Mouse (Mus musculus): ENCODE measurements around the gene Optn.
A peak's percentile ranks its signal among the peaks of the same experiment; 100 is the strongest.

Optn gene

GRCm38 (mm10) chr2:5029808-5030207 lies 34.0 kb downstream of the Optn start:
- DNase-seq (ENCODE audit: low read depth, low spot score) = no peak

GRCm38 (mm10) chr2:5028047-5028446 lies 35.8 kb downstream of the Optn start:
- DNase-seq (ENCODE audit: low read depth, low spot score) = no peak

- no peak for DNase-seq (ENCODE audit: low read depth, low spot score)
These were observed 36.8 kb downstream of the Optn start for GRCm38 (mm10) chr2:5027057-5027456.

GRCm38 (mm10) chr2:5025162-5025733 lies 38.6 kb downstream of the Optn start:
- DNase-seq (ENCODE audit: low read depth, low spot score) = no peak

- no peak for DNase-seq (ENCODE audit: low read depth, low spot score)
These were observed 40.0 kb downstream of the Optn start for GRCm38 (mm10) chr2:5023699-5024399.

- DNase-seq (ENCODE audit: low read depth, low spot score) = no peak
These were observed 40.6 kb downstream of the Optn start for GRCm38 (mm10) chr2:5023275-5023674.

GRCm38 (mm10) chr2:5019708-5020107 lies 44.1 kb downstream of the Optn start:
- no peak for DNase-seq (ENCODE audit: low read depth, low spot score)

GRCm38 (mm10) chr2:5016922-5017321 lies 46.9 kb downstream of the Optn start:
- no peak for DNase-seq (ENCODE audit: low read depth, low spot score)

GRCm38 (mm10) chr2:5015527-5015926 lies 48.3 kb downstream of the Optn start:
- no peak for DNase-seq (ENCODE audit: low read depth, low spot score)

GRCm38 (mm10) chr2:5014616-5015015 lies 49.2 kb downstream of the Optn start:
- DNase-seq (ENCODE audit: low read depth, low spot score) = no peak

- peak; percentile 97 for DNase-seq (ENCODE audit: low read depth, low spot score)
These were observed 51.1 kb downstream of the Optn start, which contains the start of gene Mcm10 for GRCm38 (mm10) chr2:5012491-5013324. Mcm10 (minus strand) TSS chr2:5012791.

GRCm38 (mm10) chr2:5011898-5012490 lies 51.9 kb downstream of the Optn start:
- DNase-seq (ENCODE audit: low read depth, low spot score) = no peak

GRCm38 (mm10) chr2:5007107-5007506 lies 56.7 kb downstream of the Optn start:
- DNase-seq (ENCODE audit: low read depth, low spot score) = no peak

- DNase-seq (ENCODE audit: low read depth, low spot score) = no peak
These were observed 62.6 kb downstream of the Optn start for GRCm38 (mm10) chr2:5001266-5001665.

GRCm38 (mm10) chr2:4998905-4999304 lies 64.9 kb downstream of the Optn start:
- no peak for DNase-seq (ENCODE audit: low read depth, low spot score)

- DNase-seq (ENCODE audit: low read depth, low spot score) = no peak
These were observed 67.4 kb downstream of the Optn start for GRCm38 (mm10) chr2:4996421-4996824.

- no peak for DNase-seq (ENCODE audit: low read depth, low spot score)
These were observed 68.2 kb downstream of the Optn start for GRCm38 (mm10) chr2:4995646-4996045.

GRCm38 (mm10) chr2:4994436-4994835 lies 69.4 kb downstream of the Optn start:
- DNase-seq (ENCODE audit: low read depth, low spot score) = no peak

- no peak for DNase-seq (ENCODE audit: low read depth, low spot score)
These were observed 70.3 kb downstream of the Optn start for GRCm38 (mm10) chr2:4993584-4993983.

GRCm38 (mm10) chr2:4988826-4989424 lies 74.9 kb downstream of the Optn start:
- DNase-seq (ENCODE audit: low read depth, low spot score) = no peak

GRCm38 (mm10) chr2:4987388-4988180 lies 76.3 kb downstream of the Optn start:
- no peak for DNase-seq (ENCODE audit: low read depth, low spot score)

All from mesoderm, embryonic 11.5 days (tissue).